Mouse (Mus musculus) adrenal gland, adult (tissue): ENCODE measurements at regions not wholly inside any gene's neighbourhood (a gene's known extent, or its start where the extent isn't known, plus 50 kb on each side); places are given as distances from the start of the nearest gene placed in this dataset.

Source experiments
- DNase-seq, 2 experiments: peaks; one replicate each; pipeline ENCODE4 v3.0.0; 2022 to 2023; ENCODE audit warnings: low spot score in 1 of 2; ENCODE audit not compliant: inconsistent age in 2 of 2

GRCm38 (mm10) chr13:39362536-39362935 lies 401.9 kb upstream of the Slc35b3 start:
- no peak for DNase-seq

GRCm38 (mm10) chr13:39351606-39352005 lies 390.9 kb upstream of the Slc35b3 start:
- no peak for DNase-seq

GRCm38 (mm10) chr13:39350668-39351067 lies 390.0 kb upstream of the Slc35b3 start:
- no peak for DNase-seq

- no peak for DNase-seq
Measured at GRCm38 (mm10) chr13:39347761-39348160, 387.1 kb upstream of the Slc35b3 start.

GRCm38 (mm10) chr13:39334874-39335273 lies 374.2 kb upstream of the Slc35b3 start:
- no peak for DNase-seq

- DNase-seq: no peak
Measured at GRCm38 (mm10) chr13:39329794-39330193, 369.1 kb upstream of the Slc35b3 start.

- DNase-seq: no peak
Measured at GRCm38 (mm10) chr13:39326176-39326575, 365.5 kb upstream of the Slc35b3 start.

GRCm38 (mm10) chr13:39321111-39321510 lies 360.4 kb upstream of the Slc35b3 start:
- DNase-seq: no peak

GRCm38 (mm10) chr13:39309758-39310157 lies 349.1 kb upstream of the Slc35b3 start:
- no peak for DNase-seq

- no peak for DNase-seq
Measured at GRCm38 (mm10) chr13:39307845-39308244, 347.2 kb upstream of the Slc35b3 start.

- no peak for DNase-seq
Measured at GRCm38 (mm10) chr13:39306851-39307250, 346.2 kb upstream of the Slc35b3 start.

- no peak for DNase-seq
Measured at GRCm38 (mm10) chr13:39297129-39297528, 336.5 kb upstream of the Slc35b3 start.

GRCm38 (mm10) chr13:39290216-39290960 lies 329.7 kb upstream of the Slc35b3 start:
- no peak for DNase-seq

GRCm38 (mm10) chr13:39282272-39282671 lies 321.6 kb upstream of the Slc35b3 start:
- DNase-seq: no peak

GRCm38 (mm10) chr13:39278101-39278500 lies 317.4 kb upstream of the Slc35b3 start:
- DNase-seq: no peak

- no peak for DNase-seq
Measured at GRCm38 (mm10) chr13:39266024-39266423, 305.3 kb upstream of the Slc35b3 start.

- no peak for DNase-seq
Measured at GRCm38 (mm10) chr13:39256708-39257107, 296.0 kb upstream of the Slc35b3 start.

- no peak for DNase-seq
Measured at GRCm38 (mm10) chr13:39255338-39255737, 294.7 kb upstream of the Slc35b3 start.

- DNase-seq: peak; percentile 7 to 29
Measured at GRCm38 (mm10) chr13:39252591-39252990, 291.9 kb upstream of the Slc35b3 start.

GRCm38 (mm10) chr13:39250096-39250495 lies 289.4 kb upstream of the Slc35b3 start:
- DNase-seq: no peak

- DNase-seq: no peak
Measured at GRCm38 (mm10) chr13:39226829-39227228, 266.2 kb upstream of the Slc35b3 start.

- no peak for DNase-seq
Measured at GRCm38 (mm10) chr13:39225651-39226050, 265.0 kb upstream of the Slc35b3 start.

- DNase-seq: no peak
Measured at GRCm38 (mm10) chr13:39211076-39211475, 250.4 kb upstream of the Slc35b3 start.
